Mouse (Mus musculus): ENCODE measurements around the gene Bicra.
A peak's percentile ranks its signal among the peaks of the same experiment; 100 is the strongest.

DNA sequence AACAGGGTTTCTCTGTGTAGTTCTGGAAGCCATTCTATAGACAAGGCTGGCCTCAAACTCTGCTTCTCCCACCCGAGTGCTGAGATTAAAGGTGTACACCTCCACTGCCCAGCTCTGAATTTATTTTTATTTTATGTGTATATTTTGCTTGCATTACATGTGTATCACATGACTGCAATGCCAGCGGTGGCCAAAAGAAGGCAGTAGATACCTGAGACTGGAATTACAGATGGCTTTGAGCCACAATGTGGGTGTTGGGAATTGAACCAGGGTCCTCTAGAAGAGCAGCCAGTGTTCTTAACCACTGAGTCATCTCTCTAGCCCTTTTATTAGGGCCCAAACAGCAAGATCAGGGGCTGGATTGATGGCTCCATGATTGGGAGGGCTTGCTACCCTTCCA lies 117.2 kb downstream of the Bicra start:
- no peak for TF ChIP-seq HCFC1 (IDR thresholded peaks at IDR 0.05; ENCODE audit: low read depth, low read length)
- TF ChIP-seq POLR2A (IDR thresholded peaks at IDR 0.05; ENCODE audit: low read depth, low read length), result no peak
- peak; percentile 18 to 50; a peak in 2 of 4 replicates for TF ChIP-seq CTCF (conservative IDR thresholded peaks at IDR 0.05 in 1 of 2, IDR thresholded peaks at IDR 0.05 in 1 of 2; ENCODE audit: low read depth in 2 of 2, low read length in 2 of 2)
- no peak for TF ChIP-seq PAX5 (IDR thresholded peaks at IDR 0.05; ENCODE audit: low read length)
- no peak for TF ChIP-seq MAZ (IDR thresholded peaks at IDR 0.05; ENCODE audit: low read depth, low read length)
- no peak for TF ChIP-seq ZC3H11A (IDR thresholded peaks at IDR 0.05; ENCODE audit: low read depth, low read length)
- no peak for TF ChIP-seq TCF12 (IDR thresholded peaks at IDR 0.05; ENCODE audit: low read depth, low read length)
- no peak for TF ChIP-seq ETS1 (conservative IDR thresholded peaks at IDR 0.05; ENCODE audit: low read depth, low read length)
